Mouse (Mus musculus): ENCODE results near the gene Lyzl4. TPM values are rescaled to one million over a fixed set of nuclear protein-coding genes. Genes with fewer than 3 reads are reported as not detected.
"Not testable (repeated sequence)": the region's sequence is repeated elsewhere in the genome, so short reads cannot be mapped to it uniquely, and the experiment has no call there.

The Lyzl4 gene
- total RNA-seq, 1 experiment from 2014 or later = not detected

DNA sequence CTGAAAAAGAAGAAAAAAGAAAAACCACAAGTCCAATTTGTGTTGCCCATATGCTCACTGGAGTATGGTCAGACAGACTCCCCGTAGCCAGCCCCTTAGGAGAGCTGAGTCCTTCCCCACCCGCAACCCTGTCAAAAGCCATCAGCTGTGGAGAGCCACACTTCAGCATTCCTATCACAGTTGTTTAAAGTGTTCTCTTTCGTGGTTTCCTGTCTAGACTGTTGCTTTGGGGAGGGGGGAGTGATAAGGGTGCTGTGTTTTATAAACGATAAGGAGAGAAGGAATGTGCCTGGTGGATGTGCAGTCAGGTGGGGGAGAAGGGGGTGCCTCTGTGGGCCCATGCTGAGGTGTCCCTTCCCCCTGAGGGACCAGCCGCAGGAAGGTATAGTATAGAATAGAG lies 28.7 kb downstream of the Lyzl4 start:
- no peak for ATAC-seq (ENCODE audit: extremely low read depth, insufficient number of reproducible peaks, low FRiP score, poor library complexity, severe bottlenecking)

DNA sequence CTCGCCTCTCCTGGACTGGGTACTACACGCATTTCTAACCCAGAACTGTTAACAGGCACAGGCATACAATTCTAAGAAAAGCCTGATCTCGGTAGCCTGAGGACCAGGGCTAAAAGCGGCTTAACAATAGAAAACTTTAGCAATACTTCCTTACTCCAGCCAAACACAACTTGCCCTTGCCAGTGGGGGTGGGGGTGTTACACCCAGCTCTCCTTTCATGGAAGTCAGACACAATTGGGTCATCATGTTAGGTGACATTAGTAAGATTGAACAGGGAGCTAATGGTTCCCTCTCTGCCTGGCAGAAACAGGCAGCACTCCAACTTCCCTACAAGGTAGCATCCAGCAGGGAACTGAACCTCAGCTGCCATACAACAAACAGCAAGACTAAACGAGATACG lies 32.5 kb downstream of the Lyzl4 start:
- no peak for ATAC-seq (ENCODE audit: extremely low read depth, insufficient number of reproducible peaks, low FRiP score, poor library complexity, severe bottlenecking)

DNA sequence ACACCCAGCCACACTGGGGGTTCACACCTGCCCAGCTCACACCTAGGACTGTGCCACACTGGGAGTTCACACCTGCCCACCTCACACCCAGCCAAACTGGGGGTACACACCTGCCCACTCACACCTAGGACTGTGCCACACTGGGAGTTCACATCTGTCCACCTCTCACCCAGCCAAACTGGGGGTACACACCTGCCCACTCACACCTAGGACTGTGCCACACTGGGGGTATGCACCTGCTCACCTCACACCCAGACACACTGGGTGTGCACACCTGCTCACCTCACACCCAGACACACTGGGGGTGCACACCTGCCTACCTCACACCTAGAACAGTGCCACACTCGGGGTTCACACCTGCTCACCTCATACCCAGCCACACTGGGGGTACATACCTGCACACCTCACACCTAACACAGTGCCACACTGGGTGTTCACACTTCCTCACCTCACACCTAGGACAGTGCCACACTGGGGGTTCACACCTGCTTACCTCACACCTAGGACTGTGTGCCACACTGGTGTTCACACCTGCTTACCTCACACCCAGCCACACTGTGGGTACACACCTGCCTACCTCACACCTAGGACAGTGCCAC lies 35.3 kb downstream of the Lyzl4 start:
- no peak for ATAC-seq (ENCODE audit: extremely low read depth, insufficient number of reproducible peaks, low FRiP score, poor library complexity, severe bottlenecking)

DNA sequence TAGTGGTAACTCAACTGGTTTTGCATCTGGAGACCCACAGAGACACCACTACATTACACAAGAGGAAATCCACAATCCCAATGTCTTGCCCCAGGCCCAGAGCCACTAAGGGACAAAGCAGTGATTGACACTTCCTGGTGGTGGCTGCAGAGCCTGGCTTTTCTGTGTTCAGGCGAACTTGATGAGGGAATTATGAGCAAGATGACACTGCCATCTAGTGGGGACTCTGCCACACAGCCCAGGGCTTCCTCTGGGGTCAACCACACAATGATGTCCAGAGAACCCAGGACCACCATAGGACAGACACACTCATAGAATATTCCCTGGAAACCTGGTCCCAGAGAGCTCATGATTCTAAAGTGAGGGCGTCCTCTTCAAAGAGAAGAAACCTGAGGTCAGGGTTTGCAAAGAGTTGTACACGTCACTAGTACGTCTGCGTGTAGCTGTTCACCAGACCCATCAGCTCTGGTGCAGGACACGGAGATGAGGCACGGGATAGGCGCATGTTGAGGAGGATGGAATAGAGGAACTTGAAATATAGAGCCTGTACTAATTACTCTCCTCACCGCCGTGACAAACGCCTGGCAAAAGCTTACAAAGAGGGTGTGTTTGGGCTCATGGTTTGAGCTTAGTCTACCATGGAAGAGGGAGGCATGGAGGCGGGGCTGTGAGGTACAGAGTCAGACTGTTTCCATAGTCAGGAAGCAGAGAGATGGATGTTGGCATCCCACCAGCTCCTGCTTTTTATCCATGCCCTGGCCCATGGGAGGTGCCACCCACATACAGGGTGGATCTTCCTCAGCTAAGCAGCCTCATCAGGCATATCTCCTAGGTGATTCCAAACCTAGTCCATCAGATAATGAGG lies 36.2 kb downstream of the Lyzl4 start:
- ATAC-seq (ENCODE audit: extremely low read depth, insufficient number of reproducible peaks, low FRiP score, poor library complexity, severe bottlenecking) = 0 out of 2 replicates have a peak, but pooled peaks have one; percentile 3

DNA sequence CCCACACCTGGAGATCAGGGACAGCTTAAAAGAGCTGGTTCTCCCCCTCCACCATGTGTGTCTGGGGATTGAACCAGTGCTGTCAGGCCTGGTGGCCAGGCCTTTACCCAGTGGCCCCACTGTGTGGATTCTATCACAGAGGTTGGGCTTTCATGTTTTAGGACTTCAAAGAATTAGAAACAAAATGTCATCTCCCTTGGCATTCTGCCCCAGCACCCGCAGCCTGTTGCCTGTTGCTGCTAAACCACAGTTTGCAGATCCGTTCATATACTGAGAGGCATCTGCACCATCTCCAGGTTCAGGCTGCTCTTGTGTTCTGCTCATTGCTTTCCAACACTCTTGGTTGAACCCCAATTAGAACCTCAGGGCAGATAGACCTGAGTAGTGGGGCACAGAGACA lies 39.5 kb downstream of the Lyzl4 start:
- ATAC-seq (ENCODE audit: extremely low read depth, insufficient number of reproducible peaks, low FRiP score, poor library complexity, severe bottlenecking) = no peak

DNA sequence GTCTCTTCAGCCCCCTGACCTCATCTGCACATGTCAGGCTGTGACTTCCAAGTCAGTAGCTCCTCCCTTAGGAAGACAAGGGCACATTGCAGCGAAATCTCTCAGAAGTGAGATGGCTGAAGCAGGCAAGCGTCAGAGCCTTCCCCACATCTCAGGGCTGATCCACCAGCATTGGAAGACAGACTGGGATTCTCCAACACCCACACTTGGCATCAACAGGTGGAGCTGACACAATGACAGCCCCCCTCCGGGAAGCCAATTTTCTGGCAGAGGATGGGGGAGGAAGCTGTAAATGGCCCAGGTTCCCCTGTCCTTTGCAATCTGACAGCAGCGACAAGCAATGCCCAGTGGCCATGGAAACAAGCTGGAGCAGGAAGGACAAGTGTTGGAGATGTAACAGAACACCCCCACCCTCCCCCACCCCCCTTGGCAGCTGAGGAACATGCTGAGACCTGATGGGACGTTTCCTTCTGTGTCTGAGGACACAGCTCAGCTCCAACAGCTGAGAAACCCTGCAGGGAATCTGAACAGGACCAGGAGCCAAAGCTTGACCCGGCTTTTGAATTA lies 41.0 kb downstream of the Lyzl4 start:
- ATAC-seq (ENCODE audit: extremely low read depth, insufficient number of reproducible peaks, low FRiP score, poor library complexity, severe bottlenecking) = no peak

DNA sequence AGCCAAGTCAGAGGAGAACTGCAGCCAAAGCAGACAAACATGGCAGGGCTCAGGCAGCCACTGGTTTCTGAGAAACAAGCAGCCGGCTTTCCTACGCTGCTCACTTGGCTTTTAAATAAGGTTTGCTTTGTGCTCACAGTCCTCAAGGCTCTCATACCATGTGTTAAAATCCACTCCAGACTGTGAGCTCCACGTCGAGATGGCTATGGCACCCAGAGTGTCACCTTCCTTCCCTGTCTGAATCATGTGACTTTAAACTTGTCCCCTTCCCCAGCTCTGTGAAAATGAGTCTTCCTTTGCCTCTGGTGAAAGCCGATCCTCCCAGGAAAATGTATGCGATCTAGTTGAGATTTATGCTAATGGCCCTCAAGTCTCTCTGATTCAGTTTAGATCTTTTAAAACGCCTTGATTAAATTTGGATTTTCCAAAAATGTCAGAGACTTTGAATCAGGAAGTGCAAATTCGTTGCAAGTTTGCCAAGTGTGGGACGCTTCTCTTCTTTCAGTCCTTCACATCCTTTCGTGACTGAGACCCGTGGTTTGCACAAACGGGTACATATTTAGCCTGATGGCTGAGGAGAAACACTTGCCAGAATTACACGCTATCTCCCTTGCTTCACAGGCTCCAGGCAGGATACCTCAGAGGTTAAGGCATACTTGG lies 41.6 kb downstream of the Lyzl4 start:
- ATAC-seq (ENCODE audit: extremely low read depth, insufficient number of reproducible peaks, low FRiP score, poor library complexity, severe bottlenecking) = no peak

DNA sequence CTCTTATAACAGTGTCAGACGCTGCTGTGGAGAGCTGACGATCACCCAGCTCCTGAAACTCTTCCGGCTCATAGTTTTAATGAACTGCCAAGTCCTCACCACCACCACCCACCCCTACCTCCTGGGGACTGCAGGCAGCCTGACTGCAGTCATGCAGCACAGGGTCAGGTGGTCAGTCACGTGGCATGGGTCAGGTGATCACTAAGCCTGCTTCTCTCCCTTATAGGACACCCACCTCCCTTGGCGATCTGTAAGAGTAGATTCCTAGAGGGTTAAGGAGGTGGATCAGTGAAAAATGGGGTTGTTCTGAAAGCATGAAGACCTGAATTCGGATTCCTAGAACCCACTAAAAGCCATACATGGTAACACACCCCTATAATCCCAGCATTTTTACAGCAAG lies 42.3 kb downstream of the Lyzl4 start:
- ATAC-seq (ENCODE audit: extremely low read depth, insufficient number of reproducible peaks, low FRiP score, poor library complexity, severe bottlenecking) = no peak

DNA sequence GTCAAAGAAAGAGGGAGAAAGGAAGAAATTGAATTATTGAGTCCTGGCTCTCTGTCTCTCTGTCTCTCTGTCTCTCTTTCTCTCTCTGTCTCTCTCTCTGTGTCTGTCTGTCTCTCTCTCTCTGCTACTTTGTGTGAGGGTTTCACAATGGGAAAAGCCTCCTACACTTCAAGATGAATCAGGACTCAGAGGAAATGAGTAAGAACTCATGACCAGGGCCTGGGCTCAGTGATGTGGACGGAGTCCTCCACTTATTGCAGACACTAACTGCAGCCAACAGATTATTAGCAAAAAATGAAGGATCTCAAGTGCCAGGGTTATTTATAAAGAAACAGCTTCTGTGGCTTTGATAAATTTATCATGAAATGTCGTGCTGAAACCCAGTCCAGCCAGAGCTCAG lies 43.8 kb downstream of the Lyzl4 start:
- ATAC-seq (ENCODE audit: extremely low read depth, insufficient number of reproducible peaks, low FRiP score, poor library complexity, severe bottlenecking) = no peak

DNA sequence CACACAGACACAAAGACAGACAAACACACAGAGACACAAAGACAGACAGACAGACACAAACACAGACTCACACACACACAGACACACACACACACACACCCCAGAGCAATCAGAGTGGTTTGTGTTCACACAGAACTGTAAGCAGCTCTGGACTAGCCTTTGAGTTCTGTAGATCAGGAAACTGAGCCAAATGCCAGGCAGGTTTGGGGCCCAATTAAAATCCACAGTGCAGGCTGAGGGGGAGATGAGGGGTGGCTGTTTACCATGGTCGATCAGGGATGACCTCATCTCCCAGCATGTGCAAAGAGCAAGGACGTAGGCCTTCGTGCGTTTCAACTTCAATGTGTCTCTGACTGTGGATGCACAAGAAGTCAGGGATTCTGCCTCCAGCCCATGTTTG lies 47.1 kb downstream of the Lyzl4 start:
- ATAC-seq (ENCODE audit: extremely low read depth, insufficient number of reproducible peaks, low FRiP score, poor library complexity, severe bottlenecking) = no peak

DNA sequence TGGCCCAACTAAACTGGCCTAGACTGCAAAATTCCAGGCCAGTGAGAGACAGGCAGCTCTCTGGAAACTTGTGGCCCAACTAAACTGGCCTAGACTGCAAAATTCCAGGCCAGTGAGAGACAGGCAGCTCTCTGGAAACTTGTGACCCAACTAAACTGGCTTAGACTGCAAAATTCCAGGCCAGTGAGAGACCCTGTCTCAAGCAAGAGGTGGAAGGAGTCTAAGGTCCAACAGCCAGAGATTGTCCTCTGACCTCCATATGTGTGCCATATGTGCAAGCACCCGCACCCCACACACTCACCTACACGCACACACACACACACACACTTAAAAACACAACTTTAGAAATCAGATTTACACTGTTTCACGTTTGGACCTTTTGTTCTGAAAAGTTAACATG lies 48.1 kb downstream of the Lyzl4 start:
- not testable (repeated sequence) for ATAC-seq (ENCODE audit: extremely low read depth, insufficient number of reproducible peaks, low FRiP score, poor library complexity, severe bottlenecking)

DNA sequence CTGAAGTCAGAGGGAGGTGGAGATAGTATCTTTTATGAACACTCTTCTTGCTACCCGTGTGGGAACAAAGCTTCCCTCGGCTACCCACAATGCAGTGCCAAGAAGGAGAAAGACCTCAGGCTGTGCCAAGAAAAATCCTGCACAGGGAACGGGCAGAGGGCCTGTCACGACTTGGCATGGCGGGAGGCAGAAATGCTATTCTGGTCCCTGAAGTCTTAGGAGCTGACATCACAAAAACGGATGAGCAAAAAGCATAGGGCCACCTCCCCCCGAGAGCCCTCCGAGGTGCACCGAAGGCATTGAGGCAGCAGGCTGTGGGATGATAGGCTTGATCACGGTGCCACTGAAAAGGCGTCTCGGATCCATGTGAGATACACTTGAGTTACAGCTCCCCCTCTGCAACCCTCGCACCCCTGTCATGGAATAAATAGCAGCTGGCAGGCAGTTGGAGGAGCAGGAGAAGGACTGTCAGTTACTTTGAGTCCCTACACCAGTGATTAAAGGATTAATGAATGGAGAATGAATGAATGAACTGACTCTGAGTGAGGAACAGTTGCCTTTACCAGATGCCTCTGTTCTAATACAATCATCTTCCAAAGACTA lies 48.8 kb downstream of the Lyzl4 start:
- ATAC-seq (ENCODE audit: extremely low read depth, insufficient number of reproducible peaks, low FRiP score, poor library complexity, severe bottlenecking) = no peak

DNA sequence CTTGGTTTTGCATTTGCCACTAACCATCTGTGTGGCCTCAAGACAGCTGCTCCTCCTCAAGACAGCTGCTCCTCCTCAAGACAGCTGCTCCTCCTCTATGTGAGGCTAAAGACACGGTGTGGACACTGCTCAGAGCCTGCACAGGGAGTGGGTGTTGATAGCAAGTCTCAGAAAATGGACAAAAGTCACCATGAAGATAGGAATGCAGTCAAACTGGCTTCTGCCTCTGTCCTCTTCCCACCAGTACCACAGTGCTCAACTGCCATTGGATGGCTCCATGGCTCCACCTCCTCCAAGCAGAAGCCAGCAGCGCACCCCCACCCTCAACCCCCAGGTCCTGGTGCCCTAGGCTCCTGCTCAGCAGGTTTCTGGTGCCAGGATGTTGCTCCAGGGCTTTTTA lies 52.4 kb downstream of the Lyzl4 start:
- ATAC-seq (ENCODE audit: extremely low read depth, insufficient number of reproducible peaks, low FRiP score, poor library complexity, severe bottlenecking) = no peak

DNA sequence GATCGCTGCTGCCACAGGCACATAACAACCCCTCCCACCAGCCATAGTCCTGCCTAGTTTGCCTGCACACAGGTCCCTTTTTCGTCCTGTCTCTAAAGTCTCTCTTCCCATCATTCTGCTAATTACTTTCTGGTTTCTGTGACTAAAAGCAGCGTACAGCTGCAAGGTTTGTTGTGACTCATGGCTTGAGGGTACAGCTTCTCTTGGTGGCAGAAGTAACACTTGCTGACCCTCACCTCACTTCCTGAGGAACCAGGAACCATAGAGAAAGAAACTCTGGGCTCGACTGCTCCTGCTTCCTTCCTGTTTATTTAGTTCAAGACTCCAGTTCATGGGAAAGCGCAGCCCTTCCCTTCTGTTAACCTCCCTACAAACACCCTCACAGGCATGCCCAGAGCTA lies 67.5 kb downstream of the Lyzl4 start:
- no peak for ATAC-seq (ENCODE audit: extremely low read depth, insufficient number of reproducible peaks, low FRiP score, poor library complexity, severe bottlenecking)

DNA sequence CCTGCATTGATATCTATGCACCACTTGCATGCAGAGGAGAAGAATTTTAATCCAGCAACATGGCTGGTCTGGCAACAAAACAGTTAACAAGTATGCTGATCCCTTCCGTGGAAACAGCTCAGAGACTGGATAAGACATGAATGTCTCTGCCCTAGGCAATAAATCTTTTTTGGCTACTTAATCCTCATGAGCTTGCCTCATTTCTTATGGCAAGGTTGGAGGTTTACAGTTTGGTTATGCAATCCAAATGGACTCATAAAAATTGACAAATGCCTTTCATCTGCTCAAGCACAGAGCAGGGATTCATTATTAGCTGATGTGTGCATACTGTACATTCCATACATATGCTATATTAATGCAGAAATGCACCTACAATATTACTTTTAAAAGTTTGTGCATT lies 73.4 kb downstream of the Lyzl4 start:
- no peak for ATAC-seq (ENCODE audit: extremely low read depth, insufficient number of reproducible peaks, low FRiP score, poor library complexity, severe bottlenecking)

DNA sequence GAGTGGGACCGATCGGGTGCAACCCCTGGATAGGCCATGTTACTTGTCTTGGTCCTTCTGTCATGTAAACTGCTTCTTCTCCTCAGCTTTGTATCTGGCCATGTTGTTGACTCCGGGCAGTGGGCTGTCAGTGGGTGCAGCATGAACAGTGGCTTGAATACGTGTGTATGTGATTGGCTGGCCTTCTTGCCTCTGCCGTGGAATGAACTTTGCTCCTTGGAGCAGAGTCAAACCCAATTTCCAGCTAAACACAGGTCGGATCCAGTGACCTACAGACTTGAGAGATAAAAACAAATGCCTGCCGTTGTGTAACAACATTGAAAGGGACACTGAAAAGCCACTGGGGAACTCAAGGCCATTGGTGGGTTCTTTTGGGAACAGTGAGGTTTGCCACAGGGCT lies 75.5 kb downstream of the Lyzl4 start:
- no peak for ATAC-seq (ENCODE audit: extremely low read depth, insufficient number of reproducible peaks, low FRiP score, poor library complexity, severe bottlenecking)

DNA sequence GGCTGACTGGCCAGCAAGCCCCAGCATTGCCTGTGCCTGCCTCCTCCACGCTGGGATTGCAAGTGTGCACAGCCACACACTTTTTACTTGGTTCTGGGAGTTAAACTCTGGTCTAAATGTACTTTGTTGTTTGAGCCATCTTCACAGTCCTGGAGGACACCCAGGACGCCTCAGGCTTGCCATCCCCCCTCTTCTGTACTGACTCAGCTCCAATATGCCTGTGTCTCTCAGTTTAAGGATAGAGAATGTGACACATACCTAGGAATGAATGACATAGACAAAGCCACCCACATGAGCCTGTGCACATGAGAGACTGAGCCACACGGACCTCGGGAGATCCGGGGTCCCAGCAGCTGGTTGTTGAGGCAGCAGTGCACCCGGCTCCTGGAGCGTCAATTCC lies 78.6 kb downstream of the Lyzl4 start:
- no peak for ATAC-seq (ENCODE audit: extremely low read depth, insufficient number of reproducible peaks, low FRiP score, poor library complexity, severe bottlenecking)

DNA sequence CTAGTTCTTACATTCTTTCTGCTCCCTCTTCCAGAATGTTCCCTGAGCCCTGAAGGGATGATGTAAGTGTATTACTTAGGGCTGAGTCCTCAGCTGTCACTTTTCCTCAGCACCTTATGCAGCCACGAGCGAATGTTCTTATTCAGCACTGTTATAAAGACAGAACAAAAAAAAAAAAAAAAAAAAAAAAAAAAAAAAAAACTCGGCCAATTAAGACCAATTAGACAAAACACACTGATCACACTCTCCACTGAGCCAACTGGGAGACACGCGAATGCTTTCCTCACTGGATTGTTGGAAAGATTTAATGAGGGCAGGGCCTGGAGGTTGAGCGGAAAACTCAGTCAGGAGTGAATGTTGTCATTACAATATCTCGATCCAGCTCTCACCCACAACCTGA lies 81.4 kb downstream of the Lyzl4 start:
- no peak for ATAC-seq (ENCODE audit: extremely low read depth, insufficient number of reproducible peaks, low FRiP score, poor library complexity, severe bottlenecking)

DNA sequence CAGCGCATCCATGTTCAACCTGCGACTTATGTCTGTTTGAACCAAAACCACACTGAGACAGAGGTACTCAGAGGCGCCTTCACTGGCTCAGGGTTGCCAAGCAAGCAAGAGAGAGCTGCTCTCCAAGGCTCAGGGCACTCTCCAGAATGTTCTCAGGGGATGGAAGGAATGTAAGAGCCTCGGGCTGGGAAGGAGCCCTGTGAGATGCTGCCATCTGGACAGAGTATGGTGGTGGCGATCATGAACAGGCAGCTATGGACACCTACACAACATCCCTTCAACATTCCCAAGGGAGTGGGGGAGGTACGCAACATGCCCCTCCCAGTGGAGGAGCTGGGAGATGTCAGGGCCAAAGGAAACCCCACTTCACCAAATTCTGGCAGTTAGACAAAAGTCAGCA lies 83.7 kb downstream of the Lyzl4 start:
- ATAC-seq (ENCODE audit: extremely low read depth, insufficient number of reproducible peaks, low FRiP score, poor library complexity, severe bottlenecking) = no peak

Data from neutrophil, adult 5-6 weeks (primary cell).